Mouse (Mus musculus) MEL-GATA-1-ER (cell line): Measurements from ENCODE around the gene Zfp462.
"Not testable (repeated sequence)": the region's sequence is repeated elsewhere in the genome, so short reads cannot be mapped to it uniquely, and the experiment has no call there.

ENCODE experiments used
- DNase-seq: peaks from one replicate; pipeline ENCODE4 v3.0.0-alpha.2; 2012; ENCODE audit warnings: low read depth; ENCODE audit errors: extremely low read depth

The Zfp462 gene

GRCm38 (mm10) chr4:54944921-54945430 is at the start of gene Zfp462:
TSS of gene Zfp462 (plus strand) at chr4:54945048.
- no peak for DNase-seq

- no peak for DNase-seq
Measured at GRCm38 (mm10) chr4:54896017-54896416, 48.8 kb upstream of the Zfp462 start.

DNA sequence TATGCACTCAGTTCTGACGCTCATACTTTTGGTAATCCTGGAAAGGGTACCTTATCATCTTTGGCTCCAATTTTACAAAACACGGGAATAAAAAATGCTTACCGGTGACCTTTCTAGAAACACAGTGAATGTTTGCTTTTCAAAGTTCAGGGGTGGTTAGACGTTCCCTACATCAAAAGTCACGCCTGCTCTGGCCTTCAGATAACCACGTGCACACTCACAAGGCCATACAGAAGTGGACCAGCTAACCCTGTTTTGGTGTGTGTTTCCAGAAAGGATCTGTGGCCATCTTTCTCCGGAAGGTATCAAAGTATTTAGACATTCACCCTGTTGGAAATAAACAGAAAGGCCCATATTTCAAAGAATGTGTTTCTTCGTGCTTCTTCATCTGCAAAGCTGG is 40.2 kb upstream of the Zfp462 start:
- no peak for DNase-seq

- DNase-seq = no peak
Measured at GRCm38 (mm10) chr4:54905399-54905953, 39.4 kb upstream of the Zfp462 start.

GRCm38 (mm10) chr4:54910300-54910699 is 34.5 kb upstream of the Zfp462 start:
- no peak for DNase-seq

DNA sequence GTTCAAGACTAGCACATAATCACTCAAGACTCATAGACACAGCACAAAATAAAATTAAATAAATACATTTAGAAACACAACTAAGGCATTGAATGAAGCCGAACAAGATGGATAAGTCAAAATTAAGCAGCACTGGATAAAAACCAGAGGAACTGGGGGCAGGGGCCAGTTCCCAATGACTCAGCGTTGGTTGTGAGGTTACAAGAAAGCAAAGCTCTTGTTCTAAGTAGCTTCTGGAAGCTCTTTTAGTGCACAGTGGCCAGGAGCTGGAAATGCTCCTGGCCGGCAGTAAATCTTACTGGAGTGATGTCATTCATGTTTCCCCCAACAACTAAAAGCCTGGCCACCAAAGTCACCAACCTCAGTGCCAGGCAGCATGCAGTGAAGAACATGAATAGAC is 26.6 kb upstream of the Zfp462 start:
- DNase-seq = no peak

DNA sequence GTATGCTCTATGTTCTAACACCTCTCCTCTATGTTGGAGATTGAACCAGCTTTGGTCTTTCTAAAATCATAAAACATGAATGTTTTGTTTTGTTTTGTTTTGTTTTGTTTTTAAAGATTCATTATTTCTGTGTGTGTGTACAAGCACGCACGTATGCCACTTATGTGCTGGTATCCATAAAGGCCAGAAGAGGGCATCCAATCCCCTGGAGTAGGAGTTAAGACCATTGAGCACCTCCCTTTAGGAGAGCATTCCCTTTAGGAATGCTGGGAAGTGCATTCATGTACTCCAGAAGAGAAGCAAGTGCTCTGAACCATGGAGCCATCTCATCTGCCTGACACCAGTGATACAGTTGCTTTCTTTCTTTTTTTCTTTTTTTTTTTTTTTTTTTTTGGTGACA is 21.5 kb upstream of the Zfp462 start:
- DNase-seq = no peak

DNA sequence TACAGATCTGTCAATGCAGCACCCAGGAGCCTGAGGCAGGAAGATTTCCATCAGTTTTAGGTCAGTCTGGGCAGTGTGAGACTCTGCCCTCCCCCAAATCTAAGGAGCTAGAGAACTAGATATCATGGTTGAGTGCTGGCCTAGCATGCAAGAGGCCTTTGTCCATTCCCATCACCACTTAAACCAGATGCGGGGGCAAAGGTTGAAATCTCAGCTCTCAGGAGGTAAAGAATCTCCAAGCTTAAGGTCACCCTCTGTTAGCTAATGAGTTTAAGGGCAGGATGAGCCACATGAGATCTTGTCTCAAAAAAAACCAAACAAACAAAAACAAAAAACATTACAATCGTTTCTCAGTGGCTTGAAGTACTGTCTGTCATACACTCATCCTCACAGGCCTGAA is 20.5 kb upstream of the Zfp462 start:
- DNase-seq = no peak

GRCm38 (mm10) chr4:54926456-54926855 is 18.4 kb upstream of the Zfp462 start:
- DNase-seq = not testable (repeated sequence)

GRCm38 (mm10) chr4:54927321-54928062 is 17.4 kb upstream of the Zfp462 start:
- not testable (repeated sequence) for DNase-seq

- DNase-seq = no peak
Measured at GRCm38 (mm10) chr4:54929686-54930085, 15.2 kb upstream of the Zfp462 start.

DNA sequence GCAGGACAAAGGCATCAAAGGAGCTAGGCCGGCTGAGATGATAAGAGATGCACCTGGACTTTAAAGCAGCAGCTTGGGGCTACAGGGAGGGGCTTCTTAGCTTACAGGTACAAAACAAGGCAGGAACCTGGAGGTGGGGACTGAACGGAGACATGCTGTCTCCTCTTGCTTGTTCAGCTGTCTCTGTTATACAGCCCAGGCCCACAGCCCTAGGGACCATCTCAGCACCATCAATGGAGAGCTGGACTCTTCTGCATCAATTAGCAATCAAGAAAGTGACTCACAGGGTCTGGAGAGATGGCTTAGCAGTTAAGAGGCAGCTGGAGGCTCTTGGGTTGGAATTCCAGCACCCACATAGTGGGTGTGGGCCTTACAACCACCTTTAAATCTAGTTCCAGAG is 12.2 kb upstream of the Zfp462 start:
- no peak for DNase-seq

- DNase-seq = no peak
Measured at GRCm38 (mm10) chr4:54937161-54937560, 7.7 kb upstream of the Zfp462 start.

GRCm38 (mm10) chr4:54945603-54946445 is 976 bp downstream of the Zfp462 start:
- DNase-seq = no peak

- DNase-seq = no peak
Measured at GRCm38 (mm10) chr4:54946662-54947055, 1.8 kb downstream of the Zfp462 start.

GRCm38 (mm10) chr4:54947056-54947990 is 2.5 kb downstream of the Zfp462 start:
- DNase-seq = no peak

DNA sequence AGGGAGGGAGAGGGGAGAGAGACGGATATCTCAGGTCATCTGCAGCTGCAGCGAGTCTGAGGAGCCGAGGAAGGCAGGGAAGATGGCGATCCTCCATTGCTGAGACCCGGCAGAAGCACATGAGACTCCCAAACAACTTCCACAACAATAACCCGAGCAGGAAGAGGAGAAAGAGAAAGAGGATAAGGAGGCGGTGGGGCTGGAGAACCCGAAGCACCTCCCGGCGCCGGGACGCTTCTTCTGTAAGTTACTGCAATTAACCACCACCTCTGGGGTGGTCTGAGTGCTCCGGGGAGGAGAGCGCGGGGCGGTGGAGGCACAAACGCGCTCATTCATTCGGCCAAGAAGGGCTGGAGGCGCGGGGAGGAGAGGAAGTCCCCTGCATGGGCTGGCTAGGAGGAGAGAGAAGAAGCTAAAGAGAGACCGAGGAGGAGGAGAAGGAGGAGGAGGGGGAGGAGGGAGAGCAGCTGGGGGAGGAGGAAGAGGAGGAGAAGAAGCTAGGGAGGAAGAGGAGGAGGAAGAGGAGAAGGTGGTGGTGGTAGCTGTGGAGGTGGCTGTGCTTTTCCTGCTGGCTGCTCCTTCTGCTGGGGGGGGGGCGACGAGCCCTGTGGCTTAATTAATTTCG is 3.3 kb downstream of the Zfp462 start:
- no peak for DNase-seq

GRCm38 (mm10) chr4:54948616-54949560 is 4.0 kb downstream of the Zfp462 start:
- no peak for DNase-seq

DNA sequence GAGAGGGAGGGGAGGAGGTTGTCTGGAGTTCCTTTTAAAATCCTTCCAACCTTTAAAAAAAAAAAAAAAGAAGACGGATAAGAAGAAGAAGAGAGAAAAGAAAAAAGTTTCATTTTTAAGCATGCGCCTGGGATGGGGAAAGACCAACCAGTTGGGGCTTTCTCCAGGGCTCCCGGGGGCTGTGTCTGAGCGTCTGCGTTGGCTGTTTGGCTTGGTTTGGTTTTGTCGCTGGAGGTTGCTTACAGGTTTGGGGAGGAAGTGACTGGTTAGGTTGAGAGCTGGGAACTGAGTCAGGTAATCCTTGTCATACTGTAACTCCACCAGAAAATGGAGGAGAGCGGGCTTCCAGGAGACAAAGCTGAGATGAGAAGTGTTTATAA is 4.7 kb downstream of the Zfp462 start:
- no peak for DNase-seq
